Mouse (Mus musculus) liver, embryonic 13.5 days (tissue): ENCODE measurements around the gene Naaladl1. TPM values are rescaled to one million over a fixed set of nuclear protein-coding genes. Genes with fewer than 3 reads are reported as not detected.

Experiments
- ATAC-seq: fragments of 200-750 bp; cut with Nextera tagmentation; 2 replicates; pipeline ENCODE4 v1.8.0; 2017; ENCODE audit warnings: low read depth, mild to moderate bottlenecking, moderate number of reproducible peaks, moderate library complexity
- DNase-seq: peaks from one replicate; pipeline ENCODE4 v3.0.0; 2022
- H3K27ac ChIP-seq: fragments of 300-500 bp; sonication (generic); 2 replicates; pipeline ENCODE4 v1.5.1; 2015; ENCODE audit warnings: moderate library complexity, mild to moderate bottlenecking, inconsistent platforms
- H3K27me3 ChIP-seq: fragments of 300-500 bp; sonication (generic); 2 replicates; pipeline ENCODE4 v1.6.1; 2015; ENCODE audit warnings: mild to moderate bottlenecking, inconsistent platforms
- H3K36me3 ChIP-seq: fragments of 300-500 bp; sonication (generic); 2 replicates; pipeline ENCODE4 v1.6.1; 2015; ENCODE audit warnings: mild to moderate bottlenecking, inconsistent platforms
- H3K4me1 ChIP-seq: fragments of 300-500 bp; sonication (generic); replicated peaks from 2 replicates; pipeline ENCODE4 v1.6.1; 2015; ENCODE audit warnings: inconsistent platforms
- H3K4me2 ChIP-seq: fragments of 300-500 bp; sonication (generic); 2 replicates; pipeline ENCODE4 v1.6.1; 2015; ENCODE audit warnings: inconsistent platforms, mild to moderate bottlenecking, moderate library complexity
- H3K4me3 ChIP-seq: fragments of 300-500 bp; sonication (generic); replicated peaks from 2 replicates; pipeline ENCODE4 v1.5.1; 2015; ENCODE audit warnings: mild to moderate bottlenecking, inconsistent platforms
- H3K9ac ChIP-seq: fragments of 300-500 bp; sonication (generic); 2 replicates; pipeline ENCODE4 v1.6.1; 2015; ENCODE audit warnings: mild to moderate bottlenecking, inconsistent platforms
- H3K9me3 ChIP-seq: fragments of 300-500 bp; sonication (generic); replicated peaks from 2 replicates; pipeline ENCODE4 v1.6.1; 2016; ENCODE audit warnings: inconsistent platforms
- WGBS: fragments of 180-500 bp; shearing (Covaris S2); methylation state at CpG from one replicate; pipeline ENCODE4 v1.1.7; 2015; ENCODE audit not compliant: insufficient replicate concordance; 5-methylcytosine and 5-hydroxymethylcytosine counted together
- polyA plus RNA-seq: library from polyadenylated mRNA; unstranded; fragments of >200 nt; fragmentation: Nextera tagmentation; extraction: Ambion mirVana; gene quantifications from 2 replicates; pipeline ENCODE4 v1.2.1, GENCODE M21; 2015

The Naaladl1 gene
- polyA plus RNA-seq, 1 experiment from 2014 or later = 2.2 TPM

DNA sequence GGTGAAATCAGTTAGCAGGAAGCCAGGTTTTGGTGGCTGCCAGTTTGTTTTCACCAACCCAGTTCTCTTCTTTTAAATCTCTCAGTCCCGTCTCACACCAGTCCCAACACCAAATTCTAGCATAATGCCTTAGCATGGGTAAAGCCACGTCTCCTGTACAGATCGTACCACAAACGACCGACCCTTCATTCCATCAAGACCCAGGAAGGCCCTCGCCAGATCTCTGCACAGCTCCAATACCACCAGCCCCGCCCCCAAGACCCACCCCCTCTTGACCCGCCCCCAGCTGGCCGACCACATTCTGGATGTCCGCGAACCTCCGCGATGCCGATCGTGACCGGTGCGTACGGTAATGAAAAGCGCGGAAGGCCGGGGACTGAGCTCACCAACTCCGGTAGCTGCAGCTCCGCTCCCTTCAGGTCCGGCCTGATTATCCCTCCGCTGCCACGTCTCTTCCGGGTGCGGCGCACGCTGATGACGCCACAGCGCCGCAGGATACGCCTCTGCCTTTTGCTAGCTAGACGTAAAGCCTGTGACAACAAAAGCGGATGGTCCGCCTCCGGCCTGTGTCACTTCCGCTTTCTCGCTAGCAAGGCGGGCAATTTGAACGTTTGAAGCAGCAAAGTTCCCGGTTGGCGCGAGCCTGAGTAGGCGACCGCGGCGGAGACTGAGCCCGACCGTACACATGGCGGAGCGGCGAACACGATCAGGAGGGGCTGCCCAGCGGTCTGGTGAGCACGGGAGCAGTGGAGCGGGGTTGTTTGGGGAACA lies 20.9 kb upstream of the Naaladl1 start, which contains the start of the genes Zfpl1 and Cdca5:
TSS of gene Zfpl1 (minus strand) at position 479 of the 771 bp plus-strand sequence.
TSS of gene Cdca5 (plus strand) at position 506 of the 771 bp plus-strand sequence.
- ATAC-seq (peak; percentile 88), DNase-seq (peak; percentile 94)
- no peaks in the 10 kb centered on the region for H3K27me3 ChIP-seq
- no peaks in the 10 kb centered on the region for H3K9me3 ChIP-seq
- WGBS = under 1% methylated on average over 58 of the region's 58 CpGs
- H3K36me3 ChIP-seq = peaks cover 67% of the 10 kb centered on the region
- H3K4me2 ChIP-seq = peak within 1 kb of the TSS; percentile 92
- H3K9ac ChIP-seq = peak within 1 kb of the TSS; percentile 91
- H3K4me3 ChIP-seq = peak within 1 kb of the TSS; percentile 82
- H3K4me1 ChIP-seq = peaks cover 45% of the 10 kb centered on the region
- H3K27ac ChIP-seq = peak within 1 kb of the TSS; percentile 94

DNA sequence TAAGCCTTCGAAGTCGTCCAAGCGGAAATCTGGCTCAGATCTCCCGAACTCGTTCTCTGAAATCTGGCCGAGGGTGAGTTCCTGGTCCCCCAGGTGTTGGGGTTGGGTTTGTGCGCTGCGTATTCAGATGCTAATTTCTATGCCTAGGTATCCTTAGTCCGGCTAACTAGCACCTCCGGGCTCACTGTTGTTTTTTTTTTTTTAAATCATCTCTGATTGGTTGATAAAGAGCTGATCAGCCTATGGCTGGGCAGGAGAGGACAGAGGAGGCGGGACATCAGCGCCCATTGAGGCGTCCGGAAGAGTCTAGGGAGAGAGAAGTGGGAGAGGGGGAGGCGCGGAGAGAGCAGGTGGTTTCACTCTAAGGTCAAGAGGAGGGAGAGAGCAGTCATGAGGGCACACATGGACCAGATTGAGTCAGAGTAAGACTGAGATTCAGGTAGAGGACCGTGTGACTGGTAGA lies 20.1 kb upstream of the Naaladl1 start:
- H3K9ac ChIP-seq = peak overlapping the region; percentile 91
- no peaks in the 10 kb centered on the region for H3K9me3 ChIP-seq
- H3K36me3 ChIP-seq = peaks cover 67% of the 10 kb centered on the region
- H3K4me3 ChIP-seq = peak overlapping the region; percentile 82
- peak; percentile 78 for ATAC-seq
- H3K4me2 ChIP-seq = peak overlapping the region; percentile 92
- no peaks in the 10 kb centered on the region for H3K27me3 ChIP-seq
- WGBS = under 1% methylated on average over 17 of the region's 17 CpGs
- DNase-seq = peak; percentile 74
- peaks cover 45% of the 10 kb centered on the region for H3K4me1 ChIP-seq
- H3K27ac ChIP-seq = peak overlapping the region; percentile 94

DNA sequence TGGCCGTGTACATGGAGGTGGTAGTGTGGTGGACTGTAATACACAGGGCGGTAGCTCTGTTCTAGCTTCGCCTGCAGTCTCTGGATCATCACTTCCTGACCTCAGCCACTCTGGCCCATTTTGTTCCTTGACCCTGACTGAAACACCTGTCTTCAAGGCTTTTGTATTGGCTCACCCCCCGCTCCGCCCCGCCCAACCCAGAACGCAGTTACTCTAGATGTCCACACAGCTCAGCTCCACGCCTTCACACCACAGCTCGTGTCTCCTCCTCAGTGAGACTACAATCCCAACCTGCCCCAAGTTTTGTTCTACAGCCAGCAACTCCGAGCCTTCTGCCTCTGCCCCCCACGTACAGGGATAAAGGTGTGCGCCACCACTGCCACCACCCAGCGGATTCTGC lies 16.7 kb upstream of the Naaladl1 start:
- Histone ChIP-seq H3K4me2 (no peak overlapping the region), H3K27me3 (no peaks in the 10 kb centered on the region), H3K4me1 (peaks cover 34% of the 10 kb centered on the region), H3K4me3 (no peak overlapping the region), H3K9me3 (no peaks in the 10 kb centered on the region), H3K9ac (no peak overlapping the region), H3K27ac (no peak overlapping the region), H3K36me3 (peaks cover 80% of the 10 kb centered on the region)
- no peak for DNase-seq
- no peak for ATAC-seq
- WGBS = 92% methylated on average over 13 of the region's 13 CpGs

DNA sequence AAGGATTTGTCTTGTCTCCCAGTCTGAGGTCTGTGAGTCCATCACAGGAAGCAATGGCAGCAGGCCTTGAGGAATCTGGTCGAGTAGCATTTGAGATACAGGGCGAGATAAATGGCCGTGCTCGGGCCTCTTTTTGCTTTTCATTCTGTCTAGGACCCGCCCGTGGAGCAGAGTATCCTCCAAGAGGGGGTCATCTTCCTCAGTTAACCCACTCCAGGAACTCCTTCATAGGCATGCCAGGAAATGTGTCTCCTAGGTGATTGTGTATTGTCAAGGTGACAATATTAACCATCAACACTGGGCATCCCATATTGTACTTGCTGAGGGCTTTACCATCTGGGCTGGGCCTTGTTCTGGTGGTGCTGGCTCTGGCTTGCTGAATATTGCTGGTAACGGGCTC lies 11.5 kb upstream of the Naaladl1 start, which contains the start of gene AC131692.1:
TSS of gene AC131692.1 (plus strand) at position 301 of the 400 bp plus-strand sequence.
- no peak for ATAC-seq
- no peaks in the 10 kb centered on the region for H3K9me3 ChIP-seq
- no peak within 1 kb of the TSS for H3K27ac ChIP-seq
- H3K4me1 ChIP-seq = no peaks in the 10 kb centered on the region; the same call in 1 of the 2 replicates
- H3K4me2 ChIP-seq = no peak within 1 kb of the TSS
- no peak within 1 kb of the TSS for H3K4me3 ChIP-seq
- DNase-seq = no peak
- H3K36me3 ChIP-seq = peaks cover 93% of the 10 kb centered on the region
- no peak within 1 kb of the TSS for H3K9ac ChIP-seq
- H3K27me3 ChIP-seq = no peaks in the 10 kb centered on the region
- WGBS = 86% methylated on average over 7 of the region's 7 CpGs

- 56% methylated on average over 3 of the region's 3 CpGs for WGBS
- Histone ChIP-seq H3K4me1 (peaks cover 27% of the 10 kb centered on the region), H3K4me3 (no peak overlapping the region), H3K36me3 (peaks cover 68% of the 10 kb centered on the region), H3K9ac (no peak overlapping the region), H3K4me2 (no peak overlapping the region), H3K27ac (no peak overlapping the region), H3K9me3 (no peaks in the 10 kb centered on the region), H3K27me3 (no peaks in the 10 kb centered on the region)
- no peak for ATAC-seq
- no peak for DNase-seq
Observed at GRCm38 (mm10) chr19:6097847-6098246, 7.7 kb upstream of the Naaladl1 start.

DNA sequence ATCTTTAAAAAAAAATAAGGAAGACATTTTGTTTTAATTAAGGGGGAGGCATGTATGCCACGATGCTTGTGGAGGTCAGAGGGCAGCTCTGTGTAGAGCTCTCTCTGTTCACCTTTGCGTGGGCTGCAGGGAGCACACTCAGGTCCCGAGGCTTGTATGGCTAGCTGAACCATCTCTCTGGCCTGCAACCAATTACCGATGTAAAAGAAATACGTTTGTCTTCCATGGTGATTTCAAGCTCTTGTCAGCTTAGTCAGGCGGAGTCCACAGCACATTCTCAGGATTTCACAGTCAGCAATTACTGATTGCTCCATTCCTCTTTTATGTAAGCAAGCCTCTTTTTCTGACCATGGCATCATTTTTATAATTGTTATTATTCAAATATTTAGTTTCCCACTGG lies 4.4 kb upstream of the Naaladl1 start:
- Histone ChIP-seq H3K36me3 (peaks cover 34% of the 10 kb centered on the region), H3K9ac (no peak overlapping the region), H3K9me3 (no peaks in the 10 kb centered on the region), H3K4me2 (no peak overlapping the region), H3K4me1 (peaks cover 59% of the 10 kb centered on the region), H3K4me3 (no peak overlapping the region), H3K27ac (no peak overlapping the region), H3K27me3 (no peaks in the 10 kb centered on the region)
- ATAC-seq (no peak), DNase-seq (no peak)
- 72% methylated on average over 6 of the region's 6 CpGs for WGBS

GRCm38 (mm10) chr19:6102169-6102853 lies 3.3 kb upstream of the Naaladl1 start:
- 60% methylated on average over 6 of the region's 6 CpGs for WGBS
- Histone ChIP-seq H3K9me3 (no peaks in the 10 kb centered on the region), H3K36me3 (peaks cover 29% of the 10 kb centered on the region), H3K9ac (peak overlapping the region; percentile 29; the same call in 1 of the 2 replicates), H3K27me3 (no peaks in the 10 kb centered on the region), H3K27ac (peak overlapping the region; percentile 70), H3K4me3 (no peak overlapping the region), H3K4me1 (peaks cover 65% of the 10 kb centered on the region), H3K4me2 (no peak overlapping the region)
- DNase-seq = peak; percentile 25
- ATAC-seq = peak; percentile 93

DNA sequence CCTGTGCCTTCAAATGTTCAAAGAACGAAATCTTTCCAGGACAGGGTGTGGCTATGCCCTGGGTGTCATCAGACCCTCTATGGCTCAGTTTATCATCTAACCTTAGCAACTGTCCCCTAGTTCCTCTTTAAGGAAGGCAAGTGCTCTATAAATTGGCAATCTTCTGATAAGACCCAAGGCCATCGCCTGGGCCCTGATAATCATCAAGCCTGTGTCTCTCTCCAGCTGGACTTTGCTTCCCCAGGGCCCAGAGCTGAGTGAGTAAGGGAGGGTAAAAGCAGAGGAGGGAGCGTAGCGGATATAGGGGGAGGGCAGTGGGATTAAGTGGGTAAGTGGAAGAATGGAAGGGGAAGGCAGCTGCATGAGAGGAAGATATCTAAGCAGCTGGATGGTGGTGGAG lies 1.1 kb upstream of the Naaladl1 start:
- no peak overlapping the region for H3K4me3 ChIP-seq
- no peaks in the 10 kb centered on the region for H3K9me3 ChIP-seq
- WGBS = 36% methylated on average over 4 of the region's 4 CpGs
- no peak for DNase-seq
- no peak for ATAC-seq
- peaks cover 63% of the 10 kb centered on the region for H3K4me1 ChIP-seq
- H3K27me3 ChIP-seq = no peaks in the 10 kb centered on the region
- no peak overlapping the region for H3K9ac ChIP-seq
- H3K36me3 ChIP-seq = peaks cover 8% of the 10 kb centered on the region
- H3K27ac ChIP-seq = peak overlapping the region; percentile 15; the same call in 1 of the 2 replicates
- H3K4me2 ChIP-seq = no peak overlapping the region

- Histone ChIP-seq H3K9ac (no peak overlapping the region), H3K9me3 (no peaks in the 10 kb centered on the region), H3K27me3 (no peaks in the 10 kb centered on the region), H3K27ac (no peak overlapping the region), H3K4me1 (peaks cover 18% of the 10 kb centered on the region), H3K4me2 (no peak overlapping the region), H3K36me3 (peaks cover 27% of the 10 kb centered on the region), H3K4me3 (no peak overlapping the region)
- DNase-seq (no peak), ATAC-seq (no peak)
- whole genome bisulfite sequencing = 57% methylated on average over 6 of the region's 6 CpGs
Observed at GRCm38 (mm10) chr19:6113116-6113515, 7.5 kb downstream of the Naaladl1 start.

GRCm38 (mm10) chr19:6116113-6116850 lies 10.7 kb downstream of the Naaladl1 start:
- 85% methylated on average over 15 of the region's 15 CpGs for WGBS
- Histone ChIP-seq H3K9me3 (no peaks in the 10 kb centered on the region), H3K4me1 (peaks cover 32% of the 10 kb centered on the region), H3K36me3 (peaks cover 46% of the 10 kb centered on the region), H3K4me3 (peak overlapping the region; percentile 88), H3K27ac (no peak overlapping the region), H3K9ac (peak overlapping the region; percentile 92), H3K4me2 (peak overlapping the region; percentile 99), H3K27me3 (no peaks in the 10 kb centered on the region)
- ATAC-seq (no peak), DNase-seq (no peak)
